Mouse (Mus musculus) adrenal gland, adult 10 weeks (tissue): ENCODE data around the gene Olfr1039. TPM values are rescaled to one million over a fixed set of nuclear protein-coding genes. Genes with fewer than 3 reads are reported as not detected.

ENCODE experiments used
- polyA plus RNA-seq: library from polyadenylated mRNA; stranded (reverse); fragments of 350-450 nt; fragmentation: Illumina TruSeq; extraction: RNeasy Lipid Tissue Mini Kit (QIAGEN cat#74804); gene quantifications from one replicate; pipeline ENCODE4 v1.2.3, GENCODE M21; 2014; ENCODE audit warnings: low read depth, low replicate concordance

Olfr1039 gene
- not detected for polyA plus RNA-seq

DNA sequence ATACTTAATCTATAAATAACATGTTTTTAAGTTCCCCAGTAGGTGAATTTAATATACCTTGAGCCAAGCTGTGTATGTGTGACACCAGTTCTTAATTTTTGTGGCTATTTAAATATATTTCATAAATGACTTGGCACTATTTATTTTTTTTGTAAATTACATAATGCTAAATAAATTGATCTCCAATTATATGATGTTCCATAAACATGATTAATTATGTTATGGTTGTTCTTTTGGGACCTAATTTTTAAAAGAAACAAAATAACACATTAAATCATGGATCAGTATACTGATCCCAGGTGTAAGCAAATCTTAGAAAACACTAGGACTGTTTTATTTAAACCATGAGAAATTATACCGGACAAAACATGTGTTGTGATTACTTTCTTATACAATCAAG is at the start of gene Olfr1039:
Gene Olfr1039 (minus strand): TSS at position 101 of the 400 bp plus-strand sequence.

DNA sequence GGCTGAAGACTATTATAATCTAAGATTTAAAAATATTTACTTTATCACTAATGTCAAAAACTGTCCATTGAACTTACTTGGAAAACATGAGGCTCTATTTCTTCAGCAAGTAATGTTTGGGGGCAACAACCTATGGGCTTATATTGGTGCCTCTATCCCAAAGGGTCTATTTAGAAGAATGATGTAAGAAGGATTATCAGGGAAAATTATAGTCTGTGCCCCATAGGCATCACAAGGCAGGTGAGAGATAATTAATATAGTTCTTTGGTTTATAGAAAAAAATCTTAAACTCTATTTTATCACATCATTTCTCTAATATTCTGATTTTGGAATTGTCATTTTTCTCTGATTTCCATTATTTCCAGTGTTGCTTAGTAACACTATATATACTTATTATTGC is 42.0 kb upstream of the Olfr1039 start, which contains the start of gene Olfr1044:
Gene Olfr1044 (minus strand): TSS at position 101 of the 400 bp plus-strand sequence.

DNA sequence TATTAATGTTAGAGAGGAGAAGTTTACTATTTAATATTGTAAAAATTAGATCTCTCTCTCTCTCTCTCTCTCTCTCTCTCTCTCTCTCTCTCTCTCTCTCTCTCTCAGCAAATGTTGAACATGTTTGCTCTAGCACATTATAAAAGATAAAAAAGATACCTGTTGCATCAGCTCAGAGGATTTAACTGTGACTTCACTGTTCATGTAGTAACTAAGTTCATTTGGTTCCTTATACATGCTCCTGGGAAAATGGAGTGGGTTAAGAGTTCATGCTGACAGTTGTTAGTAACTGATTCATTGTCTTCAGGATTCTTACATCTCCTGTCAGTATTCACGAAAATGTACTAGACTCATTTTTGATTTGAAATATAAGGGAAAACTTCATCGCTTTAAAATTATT is 31.7 kb upstream of the Olfr1039 start, which contains the start of gene Olfr1043:
Gene Olfr1043 (minus strand): TSS at position 101 of the 400 bp plus-strand sequence.

DNA sequence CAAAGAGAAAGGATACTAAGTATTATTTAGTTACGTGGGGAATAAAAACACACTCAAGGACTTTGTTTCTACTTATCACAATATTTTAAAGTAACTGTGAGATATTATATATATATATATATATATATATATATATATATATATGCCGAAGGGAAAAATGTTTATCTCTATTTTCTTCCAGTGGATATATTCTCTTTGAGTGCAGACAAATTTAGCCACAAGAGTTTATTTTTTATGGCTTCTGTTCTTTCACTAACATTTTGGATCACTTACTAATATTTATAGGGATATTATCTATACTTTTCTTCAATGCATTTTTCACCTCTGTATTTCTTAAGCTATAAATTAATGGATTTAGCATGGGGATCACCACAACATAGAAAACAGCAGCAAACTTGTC is 26.0 kb upstream of the Olfr1039 start, which contains the start of gene Olfr1042:
Gene Olfr1042 (minus strand): TSS at position 101 of the 400 bp plus-strand sequence.

DNA sequence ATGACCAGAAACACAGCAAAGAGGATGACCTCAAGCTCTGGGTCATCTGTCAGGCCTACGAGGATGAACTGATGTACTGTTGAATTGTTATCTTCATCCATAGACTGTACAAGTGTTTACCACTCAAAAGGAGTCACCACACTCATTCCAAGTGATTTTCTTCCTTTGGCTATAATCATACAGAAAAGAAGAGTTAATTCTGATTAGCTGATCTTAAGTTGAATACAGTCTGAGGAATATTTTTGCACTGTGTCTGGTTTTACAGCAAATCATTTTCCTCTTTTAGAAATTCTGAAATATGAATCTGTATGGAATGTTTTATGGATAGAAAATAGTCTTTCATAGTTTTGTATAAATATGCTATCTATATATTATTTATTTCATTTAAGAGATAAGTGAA is 10.9 kb upstream of the Olfr1039 start, which contains the start of gene Olfr1040:
Gene Olfr1040 (minus strand): TSS at position 101 of the 400 bp plus-strand sequence.

DNA sequence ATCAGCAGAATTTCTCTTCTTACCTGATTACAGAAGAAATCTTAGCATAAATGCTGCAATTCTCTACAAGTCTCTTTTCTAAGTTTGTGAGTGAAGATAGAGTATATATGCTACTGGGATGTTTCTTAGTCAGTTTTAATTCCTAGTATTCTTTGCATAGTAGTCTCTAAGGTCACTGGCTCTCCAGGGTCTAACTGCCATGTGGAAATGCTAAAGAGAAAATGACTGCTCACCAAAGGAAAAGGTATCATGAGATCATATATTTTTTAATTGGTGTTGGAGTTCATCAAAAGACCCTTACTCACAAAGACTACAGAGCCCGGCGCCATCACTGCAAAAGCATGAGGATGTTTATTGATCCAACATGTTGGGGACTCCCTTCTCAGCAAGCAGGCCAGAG is 48.4 kb downstream of the Olfr1039 start, which contains the start of gene Olfr1037:
Gene Olfr1037 (minus strand): TSS at position 101 of the 400 bp plus-strand sequence.

Other genes with a start within 250 kb of the Olfr1039 start
- gene Olfr1024, start 230.9 kb downstream of the Olfr1039 start, polyA plus RNA-seq: not detected
- gene Olfr1025-ps1, start 220.7 kb downstream of the Olfr1039 start, polyA plus RNA-seq: not detected
- gene Olfr1026, start 214.4 kb downstream of the Olfr1039 start, polyA plus RNA-seq: not detected
- not detected for gene Olfr1028, start 185.5 kb downstream of the Olfr1039 start, polyA plus RNA-seq
- 0.17 TPM for gene Olfr1029, start 162.0 kb downstream of the Olfr1039 start, polyA plus RNA-seq
- gene Olfr1030, start 156.7 kb downstream of the Olfr1039 start, polyA plus RNA-seq: not detected
- gene Olfr1031, start 145.6 kb downstream of the Olfr1039 start, polyA plus RNA-seq: not detected
- gene Olfr1032, start 130.4 kb downstream of the Olfr1039 start, polyA plus RNA-seq: not detected
- 12.2 TPM for gene Olfr1033, start 115.3 kb downstream of the Olfr1039 start, polyA plus RNA-seq
- gene Olfr1034, start 90.1 kb downstream of the Olfr1039 start, polyA plus RNA-seq: 2.3 TPM
- not detected for gene Olfr1036, start 61.9 kb downstream of the Olfr1039 start, polyA plus RNA-seq
- gene Olfr1037, start 48.5 kb downstream of the Olfr1039 start, polyA plus RNA-seq: not detected
- not detected for gene Olfr1040, start 10.8 kb upstream of the Olfr1039 start, polyA plus RNA-seq
- not detected for gene Olfr1042, start 25.9 kb upstream of the Olfr1039 start, polyA plus RNA-seq
- gene Olfr1043, start 31.6 kb upstream of the Olfr1039 start, polyA plus RNA-seq: not detected
- gene Olfr1044, start 41.9 kb upstream of the Olfr1039 start, polyA plus RNA-seq: not detected
- not detected for gene Olfr52, start 49.8 kb upstream of the Olfr1039 start, polyA plus RNA-seq
- gene Olfr1045, start 67.1 kb upstream of the Olfr1039 start, polyA plus RNA-seq: not detected
- gene Olfr1046, start 83.4 kb upstream of the Olfr1039 start, polyA plus RNA-seq: not detected
- not detected for gene Olfr1047, start 95.5 kb upstream of the Olfr1039 start, polyA plus RNA-seq
- not detected for gene Olfr1048, start 104.4 kb upstream of the Olfr1039 start, polyA plus RNA-seq
- gene Olfr1049, start 122.4 kb upstream of the Olfr1039 start, polyA plus RNA-seq: not detected
- gene Olfr1051, start 143.2 kb upstream of the Olfr1039 start, polyA plus RNA-seq: not detected
- not detected for gene Olfr1052, start 156.5 kb upstream of the Olfr1039 start, polyA plus RNA-seq
- gene Olfr1053, start 179.4 kb upstream of the Olfr1039 start, polyA plus RNA-seq: not detected
- gene Olfr1054, start 199.5 kb upstream of the Olfr1039 start, polyA plus RNA-seq: not detected
- not detected for gene Olfr1055, start 214.4 kb upstream of the Olfr1039 start, polyA plus RNA-seq
- not detected for gene Olfr1056, start 226.5 kb upstream of the Olfr1039 start, polyA plus RNA-seq
- not detected for gene Olfr1057, start 242.5 kb upstream of the Olfr1039 start, polyA plus RNA-seq